Mouse (Mus musculus) left cerebral cortex, postnatal 10 days (tissue): Measurements from ENCODE around the gene Paxx. TPM values are rescaled to one million over a fixed set of nuclear protein-coding genes. Genes with fewer than 3 reads are reported as not detected.

Experiments used
- DNase-seq, 2 experiments: peaks; one replicate each; pipeline ENCODE4 v3.0.0; 2021 to 2022; ENCODE audit warnings: low spot score in 2 of 2, mixed read lengths in 1 of 2; ENCODE audit errors: extremely low spot score in 1 of 2
- intact Hi-C: fragments of 180-260 bp; cut with DNase I; formaldehyde crosslinking; loops from one replicate; pipeline ENCODE4 v1.15.1; 2025
- total RNA-seq, 2 experiments: library from RNA; stranded (reverse); gene quantifications; 2 replicates each; pipeline ENCODE4 v1.2.3; 2021

The Paxx gene
- 10 to 100 TPM; 72.0 to 79.5 TPM for total RNA-seq

GRCm38 (mm10) chr2:25460551-25461309, at the start of gene Paxx:
Paxx (minus strand) TSS chr2:25461094.
- intact Hi-C loops, result no loop called here
- peak; percentile 94 to 96 for DNase-seq

- intact Hi-C loops, result no loop called here
- no peak for DNase-seq
Measured at GRCm38 (mm10) chr2:25509912-25510311, 49.0 kb upstream of the Paxx start.

GRCm38 (mm10) chr2:25506964-25507363, 46.1 kb upstream of the Paxx start:
- DNase-seq, result no peak
- intact Hi-C loops, result loop anchor here (2.0 kb wide), 1 partner anchor 46 kb away; no protein-coding TSS in a partner anchor

GRCm38 (mm10) chr2:25505860-25506259, 45.0 kb upstream of the Paxx start:
- intact Hi-C loops, result loop anchor here (2.0 kb wide), 1 partner anchor 47 kb away; no protein-coding TSS in a partner anchor
- no peak for DNase-seq

DNA sequence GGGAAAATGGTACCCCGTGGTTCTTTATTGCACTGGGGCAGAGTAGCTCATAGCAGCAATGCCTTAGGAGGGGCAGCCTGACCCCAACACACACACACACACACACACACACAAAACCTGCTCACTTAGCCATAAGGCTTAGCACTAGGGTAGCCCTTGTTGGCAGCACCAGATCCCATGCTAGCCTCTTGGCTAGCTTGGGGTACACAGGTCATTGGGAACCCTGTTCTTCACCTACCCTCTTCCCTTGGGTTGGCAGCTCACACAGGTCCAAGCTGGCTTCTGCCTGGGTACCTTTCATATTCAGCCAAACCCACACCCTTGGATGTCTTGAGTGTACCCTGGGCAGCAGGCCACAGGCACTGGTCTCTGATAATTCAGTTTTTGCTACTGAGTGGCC, 44.1 kb upstream of the Paxx start:
- intact Hi-C loops, result no loop called here
- DNase-seq, result no peak

DNA sequence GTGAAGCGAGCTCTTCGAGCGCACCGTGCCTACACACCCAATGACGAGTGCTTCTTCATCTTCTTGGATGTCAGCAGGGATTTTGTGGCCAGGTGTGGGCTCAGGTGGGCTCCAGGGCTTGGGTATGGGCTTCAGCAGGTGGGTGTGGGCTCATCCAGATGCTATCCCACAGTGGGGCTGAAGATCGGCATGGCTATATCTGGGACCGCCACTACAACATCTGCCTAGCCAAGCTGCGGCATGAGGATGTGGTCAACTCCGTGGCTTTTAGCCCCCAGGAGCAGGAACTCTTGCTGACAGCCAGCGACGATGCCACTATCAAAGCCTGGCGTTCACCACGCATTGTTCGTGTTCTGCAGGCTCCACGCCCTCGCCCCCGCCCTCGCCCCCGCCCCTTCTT, 43.6 kb upstream of the Paxx start:
- intact Hi-C loops, result no loop called here
- DNase-seq, result no peak

- DNase-seq, result no peak
- intact Hi-C loops, result no loop called here
Measured at GRCm38 (mm10) chr2:25502726-25503125, 41.8 kb upstream of the Paxx start.

DNA sequence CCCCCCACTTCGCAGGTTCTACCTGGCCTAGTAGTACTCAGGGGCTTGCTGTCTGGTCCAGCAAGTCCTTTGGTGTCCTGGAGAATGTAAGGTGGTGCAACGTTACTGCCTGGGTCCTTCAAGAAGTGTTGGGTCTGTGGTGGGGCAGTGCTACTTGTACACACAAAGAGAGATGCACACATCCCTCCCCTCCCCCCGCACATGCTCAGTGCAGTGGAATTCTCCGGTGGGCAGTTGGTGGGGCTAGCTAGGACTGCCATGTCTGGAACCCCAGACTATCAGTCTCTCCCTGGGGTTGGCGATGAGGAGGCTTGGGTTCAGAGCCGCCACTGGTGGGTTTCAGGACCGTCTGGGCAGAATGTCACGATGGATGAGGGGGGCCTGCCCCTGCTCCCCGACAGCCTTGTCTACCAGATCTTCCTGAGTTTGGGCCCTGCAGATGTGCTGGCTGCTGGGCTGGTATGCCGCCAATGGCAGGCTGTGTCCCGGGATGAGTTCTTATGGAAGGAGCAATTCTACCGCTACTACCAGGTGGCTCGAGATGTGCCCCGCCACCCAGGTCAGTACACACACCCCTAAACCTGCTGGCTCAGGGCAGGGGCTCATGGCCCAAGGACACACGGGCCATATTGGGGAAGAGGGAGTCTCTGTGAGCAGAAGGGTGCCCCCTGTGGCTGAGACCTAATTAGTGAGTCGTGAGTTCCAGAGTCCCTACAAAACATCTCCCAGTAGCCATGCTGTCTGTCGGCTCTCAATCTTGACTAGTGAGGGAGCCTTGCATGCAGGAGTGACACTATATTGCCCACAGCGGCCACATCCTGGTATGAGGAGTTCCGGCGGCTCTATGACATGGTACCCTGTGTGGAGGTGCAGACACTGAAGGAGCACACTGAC, 40.9 kb upstream of the Paxx start, which contains the start of gene C8g:
Gene C8g (minus strand): TSS at position 127 of the 894 bp plus-strand sequence.
- DNase-seq, result peak in 1 of 2 experiments; percentile 62
- intact Hi-C loops, result no loop called here

- peak; percentile 83 to 93 for DNase-seq
- intact Hi-C loops, result no loop called here
Measured at GRCm38 (mm10) chr2:25500576-25501405, 39.9 kb upstream of the Paxx start, which contains the start of gene Fbxw5. Fbxw5 (plus strand) TSS chr2:25500750.

GRCm38 (mm10) chr2:25500071-25500575, 39.2 kb upstream of the Paxx start:
- intact Hi-C loops, result no loop called here
- DNase-seq, result no peak

DNA sequence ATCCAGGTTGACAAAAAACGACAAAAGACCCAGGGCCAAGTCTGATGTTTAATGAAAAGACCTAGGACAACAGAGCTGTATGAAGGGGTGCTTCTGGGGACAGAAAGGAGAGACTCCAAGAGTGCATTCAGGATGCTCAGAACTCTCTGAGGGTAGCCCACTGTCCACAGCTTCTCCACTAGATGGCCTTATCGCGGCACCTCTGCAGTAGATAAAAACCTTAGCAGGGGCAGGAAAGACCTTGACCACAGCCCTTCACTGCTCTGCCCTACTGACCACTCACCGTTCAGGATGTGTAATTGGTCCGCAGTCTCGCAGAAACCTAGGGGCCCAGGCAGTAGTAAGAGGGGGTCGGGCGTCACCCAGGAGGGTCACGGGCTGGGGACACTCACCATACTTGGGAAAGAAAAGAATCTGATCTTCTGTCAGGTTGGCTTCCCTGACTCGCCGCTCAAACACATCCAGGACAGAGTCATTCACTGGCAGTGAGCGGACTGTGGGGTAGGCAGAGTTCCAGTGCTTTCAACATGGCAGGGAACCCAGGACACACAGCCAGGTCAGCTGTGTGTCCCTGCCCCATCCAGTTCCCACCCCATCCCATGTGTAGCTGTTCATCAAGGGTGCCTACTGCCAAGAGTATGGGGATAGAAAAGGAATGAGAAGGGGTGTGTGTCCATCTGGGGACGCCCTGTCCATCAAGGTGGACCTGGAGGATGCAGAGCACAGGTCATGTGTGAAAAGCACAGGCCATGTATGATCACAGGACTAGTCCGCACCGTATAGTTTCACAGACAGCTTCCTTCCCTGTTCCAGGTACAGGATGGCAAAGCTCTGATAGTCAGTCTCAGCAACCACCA, 38.0 kb upstream of the Paxx start:
- intact Hi-C loops, result loop anchor here (5.0 kb wide), 1 partner anchor 77 kb away; the partner anchor contains the start of gene Fut7
- no peak for DNase-seq

GRCm38 (mm10) chr2:25497846-25498575, 37.1 kb upstream of the Paxx start:
- intact Hi-C loops, result loop anchor here (5.0 kb wide), 1 partner anchor 76 kb away; the partner anchor contains the start of gene Fut7

GRCm38 (mm10) chr2:25496462-25496861, 35.6 kb upstream of the Paxx start:
- DNase-seq, result no peak
- intact Hi-C loops, result loop anchor here (5.0 kb wide), 1 partner anchor 74 kb away; the partner anchor contains the start of gene Fut7

More at GRCm38 (mm10) chr2:25497846-25498575, 37.1 kb upstream of the Paxx start:
- no peak for DNase-seq

DNA sequence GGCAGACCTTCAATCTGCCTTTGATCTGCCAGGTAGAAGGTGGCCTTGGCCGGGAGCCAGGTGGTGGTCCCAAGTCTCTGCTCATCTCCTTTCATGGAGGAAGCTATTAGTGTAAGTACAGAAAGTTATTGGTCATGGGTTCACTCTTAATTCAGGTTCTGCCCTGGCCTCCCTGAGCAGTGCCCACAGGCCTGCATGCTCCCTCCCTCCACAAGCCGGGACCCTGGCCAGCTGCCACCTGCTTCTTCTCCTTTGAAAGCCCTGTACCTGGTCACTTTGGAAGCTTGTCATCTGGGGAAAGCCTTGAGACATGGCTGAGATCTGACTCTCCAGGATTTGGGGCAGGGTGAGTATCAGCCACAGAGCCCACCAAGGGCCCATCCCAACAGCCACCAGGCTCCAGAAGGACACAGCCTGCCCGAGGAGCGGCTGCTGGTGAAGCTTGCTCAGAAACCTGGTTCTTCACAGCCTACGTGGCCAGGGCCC, 32.6 kb upstream of the Paxx start, which contains the start of gene Lcn12:
Gene Lcn12 (minus strand): TSS at position 436 of the 486 bp plus-strand sequence.
- DNase-seq, result peak in 1 of 2 experiments; percentile 33
- intact Hi-C loops, result no loop called here

GRCm38 (mm10) chr2:25492988-25493387, 32.1 kb upstream of the Paxx start:
- intact Hi-C loops, result no loop called here
- DNase-seq, result no peak

DNA sequence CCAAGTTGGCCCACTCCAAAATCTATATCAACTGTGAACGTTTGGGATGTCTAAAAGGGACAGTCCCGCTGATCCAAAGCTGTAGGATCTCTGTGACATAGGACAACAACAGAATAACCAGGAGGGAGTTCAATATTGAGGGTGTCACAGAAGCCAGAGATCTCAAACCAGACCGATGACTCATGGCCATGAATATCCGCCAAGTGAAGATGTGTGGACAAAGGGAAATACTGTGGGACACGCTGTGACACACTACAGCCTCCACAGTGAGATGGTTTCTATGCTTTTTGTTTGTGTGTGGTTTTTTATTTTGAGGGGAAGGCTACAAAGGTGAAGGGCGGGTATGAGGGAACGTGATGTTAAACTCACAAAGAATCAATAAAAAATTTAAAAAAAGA, 27.8 kb upstream of the Paxx start:
- intact Hi-C loops, result no loop called here
- DNase-seq, result no peak
